Mouse (Mus musculus) heart, embryonic 10.5 days (tissue): ENCODE measurements around the gene Gm17545. TPM values are rescaled to one million over a fixed set of nuclear protein-coding genes. Genes with fewer than 3 reads are reported as not detected.

Experiments
- polyA plus RNA-seq: library from polyadenylated mRNA; unstranded; fragments of >200 nt; fragmentation: Nextera tagmentation; extraction: Ambion mirVana; gene quantifications from 2 replicates; pipeline ENCODE4 v1.2.1, GENCODE M21; 2016

The Gm17545 gene
- polyA plus RNA-seq, 1 experiment from 2014 or later, result not detected

Other genes with a start within 250 kb of the Gm17545 start
- gene Zfp809, start 228.6 kb upstream of the Gm17545 start, polyA plus RNA-seq, result 17.2 and 19.2 TPM in 2 replicates
- 5.1 and 5.4 TPM in 2 replicates for gene Zfp599, start 194.4 kb upstream of the Gm17545 start, polyA plus RNA-seq
- gene Zfp810, start 146.6 kb upstream of the Gm17545 start, polyA plus RNA-seq, result 17.2 and 19.9 TPM in 2 replicates
- gene Anln, start 65.1 kb upstream of the Gm17545 start, polyA plus RNA-seq, result 45.7 and 56.3 TPM in 2 replicates
- 3.3 and 4.6 TPM in 2 replicates for gene 9530077C05Rik, start 42.8 kb upstream of the Gm17545 start, polyA plus RNA-seq
- 37.8 and 52.6 TPM in 2 replicates for gene Rp9, start 15.5 kb downstream of the Gm17545 start, polyA plus RNA-seq
- 6.7 and 7.2 TPM in 2 replicates for gene Bbs9, start 21.4 kb downstream of the Gm17545 start, polyA plus RNA-seq